Mouse (Mus musculus) c-Kit-positive CD71-negative TER-119-negative erythroid progenitor cells, embryonic 14.5 days (primary cell): ENCODE results near the gene Gm10490.

Experiments used
- DNase-seq: peaks from one replicate; pipeline ENCODE4 v3.0.0-alpha.2; 2013; ENCODE audit warnings: low read depth

Gm10490 gene

GRCm38 (mm10) chrX:7927116-7927515 lies 17.8 kb downstream of the Gm10490 start:
- DNase-seq = no peak

- no peak for DNase-seq
Observed at GRCm38 (mm10) chrX:7928270-7928790, 19.0 kb downstream of the Gm10490 start, which contains the start of gene Eras. Eras (minus strand) TSS chrX:7928607.

GRCm38 (mm10) chrX:7936874-7937273 lies 27.5 kb downstream of the Gm10490 start:
- no peak for DNase-seq

GRCm38 (mm10) chrX:7937667-7938066 lies 28.3 kb downstream of the Gm10490 start:
- DNase-seq = no peak

- no peak for DNase-seq
Observed at GRCm38 (mm10) chrX:7945618-7946017, 36.3 kb downstream of the Gm10490 start.

- DNase-seq = no peak
Observed at GRCm38 (mm10) chrX:7947108-7947899, 38.0 kb downstream of the Gm10490 start, which contains the start of gene Hdac6. Hdac6 (minus strand) TSS chrX:7947889.

GRCm38 (mm10) chrX:7947900-7948492 lies 38.7 kb downstream of the Gm10490 start:
- DNase-seq = peak; percentile 82

- DNase-seq = no peak
Observed at GRCm38 (mm10) chrX:7950091-7950490, 40.7 kb downstream of the Gm10490 start.

- no peak for DNase-seq
Observed at GRCm38 (mm10) chrX:7958868-7959267, 49.5 kb downstream of the Gm10490 start.
